Mouse (Mus musculus): ENCODE measurements around the gene Sh2d5. TPM values are rescaled to one million over a fixed set of nuclear protein-coding genes. Genes with fewer than 3 reads are reported as not detected.

Gene Sh2d5
- polyA plus RNA-seq (2015; fragmentation: Nextera tagmentation; extraction: Ambion mirVana): 0.46 and 0.82 TPM in 2 replicates

DNA sequence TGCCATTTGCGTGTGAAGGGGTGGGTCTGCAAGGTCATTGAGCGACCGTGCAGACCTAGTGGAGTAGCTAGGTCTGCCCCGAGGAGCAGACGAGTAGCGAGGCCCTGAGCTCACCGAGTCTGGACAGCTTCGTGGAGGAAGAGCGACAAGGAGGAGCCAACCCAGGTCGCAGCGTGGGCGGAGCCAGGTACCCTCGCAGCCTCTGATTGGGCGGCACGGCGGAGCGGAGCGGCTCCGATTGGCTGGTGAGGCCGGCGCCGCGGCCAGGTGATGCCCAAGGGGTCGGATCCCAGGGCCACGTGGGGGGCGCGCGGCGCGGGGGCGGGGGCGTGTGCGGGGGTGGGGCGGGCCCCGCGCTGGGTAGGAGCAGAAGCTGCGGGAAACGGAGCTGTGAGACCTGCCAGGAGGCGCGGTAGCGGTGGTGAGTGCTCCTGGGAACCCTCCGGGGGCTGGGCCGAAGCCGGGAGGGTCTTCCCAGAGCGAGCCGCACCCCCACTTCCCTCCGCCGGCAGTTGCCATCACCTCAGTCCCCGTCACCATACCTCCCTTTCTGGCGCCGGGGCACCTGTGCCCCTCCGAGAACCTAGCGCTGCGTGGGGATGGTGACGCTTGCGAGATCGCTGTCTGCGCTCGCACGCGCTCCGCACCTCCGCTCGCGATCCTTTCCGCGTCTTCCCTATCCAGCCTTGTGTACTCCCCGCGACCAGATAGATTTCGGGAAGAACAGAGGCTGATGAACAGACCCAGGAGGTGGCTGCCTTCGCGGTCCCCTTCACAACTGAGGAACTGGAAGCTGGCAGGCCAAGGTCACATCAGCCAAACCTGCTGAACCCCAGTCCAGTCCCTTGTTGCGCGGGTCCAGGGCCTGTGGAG lies at the start of gene Sh2d5, which contains the start of gene Kif17:
Gene Sh2d5 (plus strand): TSS at position 316 of the 873 bp plus-strand sequence.
Gene Kif17 (plus strand): TSS at position 348 of the 873 bp plus-strand sequence.
- peak; percentile 84; the same call in 1 of the 2 replicates for ATAC-seq (ENCODE audit: insufficient read depth, low FRiP score)
- Histone ChIP-seq H3K27me3 (ENCODE audit: control insufficient read depth, insufficient read depth, low read length) (peaks cover 10% of the 10 kb centered on the region), H3K4me2 (ENCODE audit: low read depth, low read length) (peak within 1 kb of the TSS; percentile 97), H3K36me3 (ENCODE audit: control insufficient read depth, insufficient read depth, low read length) (0 out of 2 replicates have a peak, but pooled peaks cover 6% of the 10 kb centered on the region), H3K9me3 (replicated peaks; ENCODE audit: control insufficient read depth, low read length) (no peaks in the 10 kb centered on the region), H3K27ac (ENCODE audit: low read length) (no peak within 1 kb of the TSS), H3K9ac (ENCODE audit: low read length) (peak within 1 kb of the TSS; percentile 60), H3K4me3 (replicated peaks; ENCODE audit: low read length) (peak within 1 kb of the TSS; percentile 55), H3K4me1 (ENCODE audit: control insufficient read depth, insufficient read depth, low read length) (peaks cover 19% of the 10 kb centered on the region)
- under 1% methylated on average over 73 of the region's 74 CpGs for WGBS

DNA sequence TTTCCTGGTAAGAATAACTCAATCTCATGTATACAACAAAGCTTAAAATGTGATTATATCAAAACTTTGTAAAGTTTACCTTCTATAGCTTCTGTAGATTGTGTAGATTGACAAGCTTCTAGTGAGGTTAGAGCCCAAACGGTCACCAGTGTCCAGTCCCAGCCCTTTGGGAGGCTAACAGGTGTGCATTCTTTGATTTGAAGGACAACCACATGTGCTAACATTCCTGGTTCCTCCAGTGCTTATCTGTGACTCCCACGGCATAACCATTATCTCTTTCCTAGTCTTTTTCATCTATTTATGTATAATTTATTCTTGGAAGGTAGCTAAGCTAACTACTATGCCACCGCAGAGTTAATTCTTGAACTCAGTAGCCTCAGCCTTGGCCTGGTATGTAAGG lies 49.4 kb upstream of the Sh2d5 start:
- Histone ChIP-seq H3K27me3 (ENCODE audit: control insufficient read depth, insufficient read depth, low read length) (no peaks in the 10 kb centered on the region), H3K4me2 (ENCODE audit: low read depth, low read length) (no peak overlapping the region), H3K4me1 (ENCODE audit: control insufficient read depth, insufficient read depth, low read length) (no peaks in the 10 kb centered on the region), H3K9me3 (replicated peaks; ENCODE audit: control insufficient read depth, low read length) (no peaks in the 10 kb centered on the region), H3K4me3 (replicated peaks; ENCODE audit: low read length) (no peak overlapping the region), H3K9ac (ENCODE audit: low read length) (no peak overlapping the region), H3K27ac (ENCODE audit: low read length) (no peak overlapping the region), H3K36me3 (ENCODE audit: control insufficient read depth, insufficient read depth, low read length) (peaks cover 24% of the 10 kb centered on the region)
- 85% methylated on average over 3 of the region's 3 CpGs for WGBS
- no peak for ATAC-seq (ENCODE audit: insufficient read depth, low FRiP score)

DNA sequence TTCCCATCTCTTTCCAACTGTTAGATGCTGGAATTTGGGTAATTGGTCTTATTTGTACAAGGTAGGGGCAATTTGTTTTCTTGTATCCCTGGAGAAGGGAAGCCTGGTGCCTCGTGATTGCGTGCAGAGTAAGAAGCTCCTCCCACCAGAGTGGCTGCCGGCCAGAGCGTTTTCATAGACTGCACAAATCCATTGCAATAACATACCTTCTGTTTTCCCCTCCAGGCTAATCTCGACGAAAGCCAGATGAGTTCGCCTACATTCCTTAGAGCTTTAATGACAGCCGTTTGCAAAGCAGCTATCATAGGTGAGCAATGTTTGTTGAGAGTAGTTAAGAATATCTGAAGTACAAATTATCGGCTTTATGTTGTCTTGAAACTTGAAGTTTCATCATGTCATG lies 48.5 kb upstream of the Sh2d5 start:
- H3K27ac ChIP-seq (ENCODE audit: low read length): no peak overlapping the region
- no peaks in the 10 kb centered on the region for H3K4me1 ChIP-seq (ENCODE audit: control insufficient read depth, insufficient read depth, low read length)
- H3K4me3 ChIP-seq (replicated peaks; ENCODE audit: low read length): no peak overlapping the region
- peaks cover 26% of the 10 kb centered on the region for H3K36me3 ChIP-seq (ENCODE audit: control insufficient read depth, insufficient read depth, low read length)
- no peak for ATAC-seq (ENCODE audit: insufficient read depth, low FRiP score)
- no peaks in the 10 kb centered on the region for H3K9me3 ChIP-seq (replicated peaks; ENCODE audit: control insufficient read depth, low read length)
- H3K27me3 ChIP-seq (ENCODE audit: control insufficient read depth, insufficient read depth, low read length): no peaks in the 10 kb centered on the region
- 58% methylated on average over 9 of the region's 9 CpGs for WGBS
- H3K4me2 ChIP-seq (ENCODE audit: low read depth, low read length): no peak overlapping the region
- no peak overlapping the region for H3K9ac ChIP-seq (ENCODE audit: low read length)

DNA sequence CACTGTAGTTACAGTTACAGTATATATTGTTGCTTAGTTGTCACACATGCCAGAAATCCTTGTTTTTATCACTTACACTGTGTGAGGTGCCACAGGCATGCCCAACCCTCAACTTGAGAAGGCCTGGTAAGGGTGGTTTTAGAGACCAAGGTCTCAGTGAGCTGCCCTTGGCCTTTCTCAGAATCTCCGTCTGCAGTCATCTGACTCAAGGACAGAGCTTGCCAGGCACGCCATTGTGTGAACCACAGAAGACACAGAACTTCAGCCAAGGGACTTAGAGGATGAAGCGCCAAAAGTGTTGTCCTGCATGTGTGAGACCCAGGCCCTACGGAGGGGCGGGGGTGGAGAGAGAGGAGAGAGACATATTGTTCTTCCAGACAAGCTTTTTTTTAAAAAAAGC lies 40.1 kb upstream of the Sh2d5 start:
- Histone ChIP-seq H3K27me3 (ENCODE audit: control insufficient read depth, insufficient read depth, low read length) (no peaks in the 10 kb centered on the region), H3K4me3 (replicated peaks; ENCODE audit: low read length) (no peak overlapping the region), H3K9ac (ENCODE audit: low read length) (no peak overlapping the region), H3K27ac (ENCODE audit: low read length) (no peak overlapping the region), H3K36me3 (ENCODE audit: control insufficient read depth, insufficient read depth, low read length) (peaks cover 13% of the 10 kb centered on the region; the same call in 1 of the 2 replicates), H3K9me3 (replicated peaks; ENCODE audit: control insufficient read depth, low read length) (no peaks in the 10 kb centered on the region), H3K4me1 (ENCODE audit: control insufficient read depth, insufficient read depth, low read length) (no peaks in the 10 kb centered on the region), H3K4me2 (ENCODE audit: low read depth, low read length) (no peak overlapping the region)
- ATAC-seq (ENCODE audit: insufficient read depth, low FRiP score): no peak
- 92% methylated on average over 5 of the region's 5 CpGs for WGBS

DNA sequence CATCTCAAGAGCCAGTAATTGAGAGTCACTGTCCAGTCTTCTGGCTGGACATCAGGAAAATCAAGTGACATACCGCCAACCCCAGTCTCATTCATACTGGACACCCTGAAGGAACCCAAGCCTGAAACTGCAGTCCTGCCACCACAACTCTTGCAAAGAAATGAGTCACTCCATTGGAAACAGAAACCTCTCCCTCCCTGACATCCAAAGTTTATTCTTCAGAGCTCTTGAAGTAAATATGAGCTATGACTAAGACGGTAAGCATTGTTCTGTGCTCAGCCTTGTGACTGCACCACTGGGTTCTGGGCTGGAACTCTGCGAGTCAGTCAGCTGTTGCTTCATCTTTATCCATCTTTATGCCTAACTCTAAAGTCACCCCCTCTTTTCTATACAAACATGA lies 36.3 kb upstream of the Sh2d5 start:
- Histone ChIP-seq H3K4me1 (ENCODE audit: control insufficient read depth, insufficient read depth, low read length) (peaks cover 17% of the 10 kb centered on the region), H3K36me3 (ENCODE audit: control insufficient read depth, insufficient read depth, low read length) (peaks cover 7% of the 10 kb centered on the region; the same call in 1 of the 2 replicates), H3K27ac (ENCODE audit: low read length) (peak overlapping the region; percentile 53; the same call in 1 of the 2 replicates), H3K9me3 (replicated peaks; ENCODE audit: control insufficient read depth, low read length) (no peaks in the 10 kb centered on the region), H3K9ac (ENCODE audit: low read length) (no peak overlapping the region), H3K4me2 (ENCODE audit: low read depth, low read length) (no peak overlapping the region), H3K4me3 (replicated peaks; ENCODE audit: low read length) (no peak overlapping the region), H3K27me3 (ENCODE audit: control insufficient read depth, insufficient read depth, low read length) (no peaks in the 10 kb centered on the region)
- ATAC-seq (ENCODE audit: insufficient read depth, low FRiP score): no peak
- 55% methylated on average over 3 of the region's 3 CpGs for WGBS

DNA sequence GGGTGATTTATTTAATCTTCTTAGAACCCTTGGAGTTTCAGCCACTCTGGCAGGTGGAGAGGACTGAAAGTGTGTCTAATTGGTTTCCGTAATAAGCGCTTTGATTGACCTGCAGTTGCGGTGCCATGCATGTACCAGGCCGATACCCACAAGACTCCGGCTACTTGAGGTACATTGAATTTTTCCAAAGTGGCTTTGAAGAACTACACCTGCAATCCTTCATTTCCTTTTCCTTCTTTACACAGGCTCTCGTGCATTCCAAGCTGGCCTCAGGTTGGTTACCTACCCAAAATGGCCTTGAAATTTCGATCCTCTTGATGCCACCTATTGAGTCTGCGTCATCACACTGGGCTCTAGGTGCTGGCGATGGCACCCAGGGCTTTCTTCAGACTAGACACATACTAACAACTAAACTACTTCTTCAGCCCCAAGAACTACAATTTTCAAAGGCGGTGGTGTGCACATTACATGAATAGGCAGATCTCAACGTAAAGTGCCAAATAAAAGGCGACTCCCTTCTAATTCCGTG lies 34.5 kb upstream of the Sh2d5 start:
- Histone ChIP-seq H3K36me3 (ENCODE audit: control insufficient read depth, insufficient read depth, low read length) (no peaks in the 10 kb centered on the region), H3K4me3 (replicated peaks; ENCODE audit: low read length) (peak overlapping the region; percentile 92), H3K27ac (ENCODE audit: low read length) (peak overlapping the region; percentile 99), H3K4me2 (ENCODE audit: low read depth, low read length) (peak overlapping the region; percentile 65), H3K27me3 (ENCODE audit: control insufficient read depth, insufficient read depth, low read length) (no peaks in the 10 kb centered on the region), H3K9ac (ENCODE audit: low read length) (peak overlapping the region; percentile 98), H3K9me3 (replicated peaks; ENCODE audit: control insufficient read depth, low read length) (no peaks in the 10 kb centered on the region), H3K4me1 (ENCODE audit: control insufficient read depth, insufficient read depth, low read length) (peaks cover 29% of the 10 kb centered on the region)
- no peak for ATAC-seq (ENCODE audit: insufficient read depth, low FRiP score)
- 42% methylated on average over 13 of the region's 13 CpGs for WGBS

DNA sequence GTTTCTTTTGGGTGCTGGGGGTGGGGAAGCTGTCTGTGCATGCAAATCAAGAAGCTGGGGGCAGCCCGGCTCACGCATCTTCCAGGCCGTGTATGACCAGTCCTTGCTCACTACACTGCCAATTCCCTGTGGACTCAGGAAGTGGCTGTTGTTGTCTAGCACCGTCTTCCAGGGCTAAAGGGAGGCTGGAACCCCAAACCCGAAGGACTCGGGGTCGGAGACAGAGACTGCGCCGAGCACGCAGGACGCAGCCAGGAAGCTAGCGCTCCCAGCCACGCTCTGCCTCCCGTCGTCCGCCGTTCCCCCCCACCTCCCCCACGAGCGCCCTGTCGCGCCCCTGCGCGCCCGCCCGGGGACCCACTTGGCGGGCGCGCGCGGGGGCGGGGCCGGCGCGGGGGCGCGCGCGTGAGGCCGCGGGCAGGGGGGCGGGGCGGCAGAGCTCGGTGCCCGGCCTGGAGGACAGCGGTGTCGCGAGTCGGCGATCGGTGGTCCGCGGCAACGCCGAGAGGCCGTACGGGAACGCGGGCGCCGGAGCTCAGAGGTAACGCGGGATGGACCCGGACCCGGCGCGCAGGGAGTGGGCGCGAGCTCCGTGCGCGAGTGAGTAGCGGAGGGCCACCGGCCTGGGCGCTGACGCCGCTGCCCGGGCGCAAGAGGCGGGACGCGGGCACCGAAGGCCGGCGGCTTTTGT lies 33.9 kb upstream of the Sh2d5 start, which contains the start of gene Hp1bp3:
Gene Hp1bp3 (plus strand): TSS at position 97 of the 691 bp plus-strand sequence.
- peak within 1 kb of the TSS; percentile 65 for H3K4me2 ChIP-seq (ENCODE audit: low read depth, low read length)
- H3K4me1 ChIP-seq (ENCODE audit: control insufficient read depth, insufficient read depth, low read length): peaks cover 29% of the 10 kb centered on the region
- peak within 1 kb of the TSS; percentile 98 for H3K9ac ChIP-seq (ENCODE audit: low read length)
- no peaks in the 10 kb centered on the region for H3K9me3 ChIP-seq (replicated peaks; ENCODE audit: control insufficient read depth, low read length)
- peak within 1 kb of the TSS; percentile 92 for H3K4me3 ChIP-seq (replicated peaks; ENCODE audit: low read length)
- peak within 1 kb of the TSS; percentile 99 for H3K27ac ChIP-seq (ENCODE audit: low read length)
- H3K36me3 ChIP-seq (ENCODE audit: control insufficient read depth, insufficient read depth, low read length): no peaks in the 10 kb centered on the region
- ATAC-seq (ENCODE audit: insufficient read depth, low FRiP score): peak; percentile 74
- H3K27me3 ChIP-seq (ENCODE audit: control insufficient read depth, insufficient read depth, low read length): no peaks in the 10 kb centered on the region
- WGBS: under 1% methylated on average over 65 of the region's 84 CpGs

DNA sequence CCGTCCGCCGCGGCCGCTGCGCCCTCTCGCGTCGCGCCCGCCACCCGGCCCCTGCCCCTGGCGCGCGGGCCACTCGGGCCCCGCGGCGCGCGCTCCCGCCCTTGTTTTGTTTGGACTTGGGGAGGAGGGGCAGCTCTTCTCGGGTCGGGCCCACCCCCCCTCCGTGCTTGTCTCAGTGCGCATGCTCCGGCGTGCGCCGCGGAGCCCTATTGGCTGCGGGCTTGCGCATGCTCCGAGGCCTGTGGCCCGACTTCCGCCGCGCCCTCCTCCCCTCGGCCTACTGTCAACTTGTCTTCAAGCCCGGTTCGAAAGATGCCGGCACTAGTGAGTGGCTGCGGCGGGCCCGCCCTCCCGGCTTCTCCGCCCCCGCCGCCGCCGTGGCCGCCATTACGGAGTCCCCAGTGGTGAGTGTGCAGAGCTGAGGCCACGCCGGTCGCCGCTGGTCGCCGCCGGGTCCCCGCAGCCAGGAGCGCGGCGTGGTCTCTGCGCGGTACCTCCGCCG lies 33.3 kb upstream of the Sh2d5 start:
- H3K9me3 ChIP-seq (replicated peaks; ENCODE audit: control insufficient read depth, low read length): no peaks in the 10 kb centered on the region
- H3K4me3 ChIP-seq (replicated peaks; ENCODE audit: low read length): peak overlapping the region; percentile 92
- peak overlapping the region; percentile 65 for H3K4me2 ChIP-seq (ENCODE audit: low read depth, low read length)
- WGBS: under 1% methylated on average over 58 of the region's 68 CpGs
- peak; percentile 96 for ATAC-seq (ENCODE audit: insufficient read depth, low FRiP score)
- peak overlapping the region; percentile 99 for H3K27ac ChIP-seq (ENCODE audit: low read length)
- no peaks in the 10 kb centered on the region for H3K36me3 ChIP-seq (ENCODE audit: control insufficient read depth, insufficient read depth, low read length)
- H3K27me3 ChIP-seq (ENCODE audit: control insufficient read depth, insufficient read depth, low read length): no peaks in the 10 kb centered on the region
- peaks cover 29% of the 10 kb centered on the region for H3K4me1 ChIP-seq (ENCODE audit: control insufficient read depth, insufficient read depth, low read length)
- peak overlapping the region; percentile 98 for H3K9ac ChIP-seq (ENCODE audit: low read length)
